Mouse (Mus musculus) cerebellum, adult 2 months (tissue): ENCODE data around the gene Cpeb3. TPM values are rescaled to one million over a fixed set of nuclear protein-coding genes. Genes with fewer than 3 reads are reported as not detected.
A peak's percentile ranks its signal among the peaks of the same experiment; 100 is the strongest.
"Not testable (repeated sequence)": the region's sequence is repeated elsewhere in the genome, so short reads cannot be mapped to it uniquely, and the experiment has no call there.

Experiments
- DNase-seq, 2 experiments: peaks; one replicate each; pipeline ENCODE4 v3.0.0; 2021
- H3K27ac ChIP-seq: fragments of 200-500 bp; 2 replicates; pipeline ENCODE4 v1.5.1; 2012; ENCODE audit warnings: low read length, control low read depth, inconsistent platforms; ENCODE audit not compliant: insufficient read depth
- H3K27me3 ChIP-seq: fragments of 200-500 bp; 2 replicates; pipeline ENCODE4 v1.6.1; 2012; ENCODE audit warnings: inconsistent platforms, mild to moderate bottlenecking, low read length, moderate library complexity; ENCODE audit not compliant: control insufficient read depth, insufficient read depth
- H3K4me1 ChIP-seq: fragments of 200-500 bp; 2 replicates; pipeline ENCODE4 v1.6.1; 2011; ENCODE audit warnings: low read length; ENCODE audit not compliant: control insufficient read depth, insufficient read depth
- H3K4me3 ChIP-seq: fragments of 200-500 bp; replicated peaks from 2 replicates; pipeline ENCODE3; 2011; ENCODE audit warnings: mild to moderate bottlenecking, low read depth, low read length, control low read depth; ENCODE audit not compliant: insufficient read depth
- CTCF ChIP-seq: fragments of 200-500 bp; IDR thresholded peaks from 2 replicates; pipeline ENCODE4 v1.5.1; 2011; ENCODE audit warnings: low read depth, mild to moderate bottlenecking, control low read depth, low read length, moderate library complexity, borderline replicate concordance; ENCODE audit not compliant: insufficient read depth
- POLR2A ChIP-seq: fragments of 200-500 bp; IDR thresholded peaks from 2 replicates; pipeline ENCODE4 v1.6.1; 2011; ENCODE audit warnings: low read length, control low read depth, borderline replicate concordance; ENCODE audit not compliant: insufficient read depth
- WGBS: fragments of 180-500 bp; shearing (Covaris S2); methylation state at CpG from one replicate; pipeline ENCODE4 v1.1.7; 2018; 5-methylcytosine and 5-hydroxymethylcytosine counted together
- polyA plus RNA-seq: library from polyadenylated mRNA; depleted of rRNA; stranded (reverse); fragments of >200 nt; gene quantifications from 2 replicates; pipeline ENCODE4 v1.2.3, GENCODE M21; 2012

Cpeb3 gene
- polyA plus RNA-seq, 1 experiment: 41.5 TPM

GRCm38 (mm10) chr19:37211416-37211815 is 3.0 kb upstream of the Cpeb3 start:
- no peak for DNase-seq
- Histone ChIP-seq H3K4me1 (peaks cover 5% of the 10 kb centered on the region; the same call in 1 of the 2 replicates), H3K4me3 (no peak overlapping the region), H3K27me3 (no peaks in the 10 kb centered on the region), H3K27ac (no peak overlapping the region)
- WGBS: 79% methylated on average over 3 of the region's 3 CpGs
- no peak for TF ChIP-seq POLR2A
- no peak for TF ChIP-seq CTCF

- no peak for DNase-seq
- Histone ChIP-seq H3K4me3 (no peak overlapping the region), H3K4me1 (peaks cover 5% of the 10 kb centered on the region; the same call in 1 of the 2 replicates), H3K27ac (no peak overlapping the region), H3K27me3 (no peaks in the 10 kb centered on the region)
- WGBS: 93% methylated on average over 4 of the region's 4 CpGs
- no peak for TF ChIP-seq POLR2A
- no peak for TF ChIP-seq CTCF
Observed at GRCm38 (mm10) chr19:37210457-37210856, 2.1 kb upstream of the Cpeb3 start.

- no peak for TF ChIP-seq CTCF
- TF ChIP-seq POLR2A: no peak
- H3K4me1 ChIP-seq: peaks cover 5% of the 10 kb centered on the region; the same call in 1 of the 2 replicates
- WGBS: 79% methylated on average over 8 of the region's 8 CpGs
- H3K4me3 ChIP-seq: no peak overlapping the region
- H3K27me3 ChIP-seq: no peaks in the 10 kb centered on the region
- H3K27ac ChIP-seq: no peak overlapping the region
- peak in 1 of 2 experiments; percentile 20 for DNase-seq
Observed at GRCm38 (mm10) chr19:37209467-37210128, 1.2 kb upstream of the Cpeb3 start.

- no peak for TF ChIP-seq POLR2A
- no peak for TF ChIP-seq CTCF
- Histone ChIP-seq H3K4me3 (no peak overlapping the region), H3K27ac (no peak overlapping the region), H3K4me1 (peaks cover 5% of the 10 kb centered on the region; the same call in 1 of the 2 replicates), H3K27me3 (no peaks in the 10 kb centered on the region)
- 62% methylated on average over 7 of the region's 7 CpGs for WGBS
- DNase-seq: no peak
Observed at GRCm38 (mm10) chr19:37208986-37209385, 585 bp upstream of the Cpeb3 start.

- whole genome bisulfite sequencing: under 1% methylated on average over 94 of the region's 94 CpGs
- peak; percentile 90 to 92 for DNase-seq
Observed at GRCm38 (mm10) chr19:37207303-37208175, 862 bp downstream of the Cpeb3 start, which contains the start of gene March5. TSS of gene March5 (plus strand) at chr19:37207543.

GRCm38 (mm10) chr19:37206641-37207302 is 1.6 kb downstream of the Cpeb3 start:
- Histone ChIP-seq H3K27me3 (no peaks in the 10 kb centered on the region), H3K4me3 (peak overlapping the region; percentile 69), H3K27ac (peak overlapping the region; percentile 96), H3K4me1 (peaks cover 5% of the 10 kb centered on the region; the same call in 1 of the 2 replicates)
- TF ChIP-seq CTCF (no peak), POLR2A (no peak)
- DNase-seq: peak in 1 of 2 experiments; percentile 64
- WGBS: under 1% methylated on average over 47 of the region's 47 CpGs

More at GRCm38 (mm10) chr19:37207303-37208175, 862 bp downstream of the Cpeb3 start, which contains the start of gene March5:
- H3K27ac ChIP-seq: peak within 1 kb of the TSS; percentile 96
- H3K4me1 ChIP-seq: peaks cover 5% of the 10 kb centered on the region; the same call in 1 of the 2 replicates
- H3K4me3 ChIP-seq: peak within 1 kb of the TSS; percentile 69
- no peaks in the 10 kb centered on the region for H3K27me3 ChIP-seq
- TF ChIP-seq CTCF: no peak
- TF ChIP-seq POLR2A: peak; percentile 55; the same call in 1 of the 2 replicates

- DNase-seq, H3K4me1 ChIP-seq, H3K4me3 ChIP-seq, H3K27me3 ChIP-seq, H3K27ac ChIP-seq: not testable (repeated sequence)
Observed at GRCm38 (mm10) chr19:37205155-37205554, 3.2 kb downstream of the Cpeb3 start.
